Mouse (Mus musculus): ENCODE results near the gene Ogfod2. TPM values are rescaled to one million over a fixed set of nuclear protein-coding genes. Genes with fewer than 3 reads are reported as not detected.

The Ogfod2 gene
- total RNA-seq, 4 experiments from 2014 or later = 51.2 to 59.3 (median 55.6) TPM

DNA sequence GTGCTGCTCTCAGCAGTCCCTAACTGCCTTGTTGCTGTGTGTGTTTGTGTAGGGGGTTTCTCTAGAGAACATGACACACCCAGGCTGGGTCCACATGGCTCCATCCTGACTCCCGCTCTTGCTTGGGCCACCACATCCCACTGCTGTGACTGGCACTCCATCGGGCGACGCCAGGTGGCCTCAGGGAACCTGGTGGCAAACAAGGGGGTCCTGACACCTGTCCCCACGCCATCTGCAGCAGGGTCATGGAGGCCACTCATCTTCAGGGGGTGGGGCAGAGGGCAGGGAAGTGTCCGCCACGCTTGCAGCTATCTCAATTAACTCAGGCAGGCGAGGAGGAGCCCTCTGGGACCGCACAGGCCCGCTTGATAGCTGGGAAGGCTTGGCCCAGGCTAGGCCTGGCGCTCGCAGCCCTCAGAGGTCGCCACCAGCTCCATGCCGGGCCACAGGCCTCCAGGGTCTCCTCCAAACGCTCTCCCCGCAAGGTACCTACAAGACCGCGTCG, 17.0 kb upstream of the Ogfod2 start:
- no peak for DNase-seq

GRCm38 (mm10) chr5:124095596-124096232, 16.4 kb upstream of the Ogfod2 start, which contains the start of gene Abcb9:
TSS of gene Abcb9 (minus strand) at chr5:124095798.
- DNase-seq = peak; percentile 98

- DNase-seq = no peak
These were observed 13.2 kb upstream of the Ogfod2 start for GRCm38 (mm10) chr5:124098923-124099322.

DNA sequence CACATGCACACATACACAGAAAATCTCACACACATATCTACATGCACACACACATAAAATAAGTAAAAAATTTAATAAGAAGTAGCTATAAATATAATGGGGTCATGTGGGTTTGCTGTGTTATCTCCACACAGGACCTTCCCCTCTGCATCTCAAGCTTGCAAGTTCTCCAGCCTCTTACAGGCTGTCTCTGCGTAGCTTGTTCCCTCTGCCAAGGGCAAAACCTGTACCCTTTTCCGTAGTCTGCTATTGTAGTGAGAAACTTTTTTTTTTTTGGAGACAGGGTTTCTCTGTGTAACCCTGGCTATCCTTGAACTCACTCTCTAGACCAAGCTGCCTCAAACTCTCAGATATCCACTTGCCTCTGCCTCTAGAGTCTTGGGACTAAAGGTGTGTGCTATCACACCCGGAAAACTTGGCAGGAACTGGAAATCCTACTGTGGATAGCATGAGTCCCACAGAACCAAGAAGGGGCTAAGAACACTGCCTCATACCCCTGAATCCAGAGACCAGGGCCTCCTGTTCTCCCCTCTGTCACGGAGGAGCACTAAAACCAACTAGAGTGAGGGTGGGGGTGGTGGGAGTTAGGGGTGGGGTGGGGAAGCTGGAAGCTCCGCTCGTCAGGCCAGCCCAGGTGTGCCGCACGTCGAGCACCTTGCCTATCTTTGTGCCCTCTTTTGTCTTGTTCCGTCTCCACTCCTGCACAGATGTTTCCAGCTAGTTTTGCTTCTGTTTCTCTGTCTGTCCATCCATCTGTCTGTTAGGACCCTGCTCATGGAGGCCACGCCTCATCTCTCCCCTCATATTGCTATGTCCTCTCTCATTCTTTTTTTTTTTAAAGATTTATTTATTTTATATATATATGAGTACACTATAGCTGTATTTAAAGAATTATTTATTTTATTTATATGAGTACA, 11.7 kb upstream of the Ogfod2 start:
- DNase-seq = no peak

- no peak for DNase-seq
These were observed 9.8 kb upstream of the Ogfod2 start for GRCm38 (mm10) chr5:124102326-124102725.

DNA sequence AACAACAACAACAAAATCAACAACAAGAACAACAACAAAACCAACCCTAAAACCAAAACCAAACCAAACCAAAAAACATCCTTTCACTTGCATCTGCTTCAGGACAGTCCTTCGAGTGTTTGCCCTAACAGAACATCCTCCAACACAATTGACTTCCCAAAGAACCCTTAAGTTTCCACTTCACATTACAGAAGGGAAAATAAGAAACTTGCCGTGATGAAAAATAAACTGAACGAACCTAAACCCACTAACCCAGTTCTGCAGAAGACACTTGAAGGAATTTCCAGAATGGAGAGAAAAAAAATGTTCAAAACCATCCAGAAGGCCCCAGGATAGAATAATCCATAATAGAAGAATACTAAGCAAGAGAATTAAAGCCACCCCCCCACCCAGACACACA, 9.1 kb upstream of the Ogfod2 start:
- no peak for DNase-seq

DNA sequence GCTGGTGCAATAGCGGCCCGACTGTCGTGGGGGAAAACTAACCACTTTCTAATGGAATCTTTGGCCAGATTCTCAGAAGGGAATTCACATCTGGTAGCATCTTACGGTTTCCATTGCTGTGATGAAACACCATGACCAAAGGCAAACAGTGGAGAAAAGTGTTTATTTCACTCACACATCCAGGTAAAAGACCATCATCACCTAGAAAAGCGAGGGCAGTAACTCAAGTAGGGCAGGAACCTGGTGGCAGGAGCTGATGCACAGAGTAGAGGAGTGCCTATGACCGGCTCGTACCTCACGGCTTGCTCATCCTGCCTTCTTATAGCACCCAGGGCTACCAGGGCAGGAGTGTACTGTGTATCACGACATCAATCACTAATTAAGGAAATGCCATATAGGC, 8.5 kb upstream of the Ogfod2 start:
- DNase-seq = no peak

DNA sequence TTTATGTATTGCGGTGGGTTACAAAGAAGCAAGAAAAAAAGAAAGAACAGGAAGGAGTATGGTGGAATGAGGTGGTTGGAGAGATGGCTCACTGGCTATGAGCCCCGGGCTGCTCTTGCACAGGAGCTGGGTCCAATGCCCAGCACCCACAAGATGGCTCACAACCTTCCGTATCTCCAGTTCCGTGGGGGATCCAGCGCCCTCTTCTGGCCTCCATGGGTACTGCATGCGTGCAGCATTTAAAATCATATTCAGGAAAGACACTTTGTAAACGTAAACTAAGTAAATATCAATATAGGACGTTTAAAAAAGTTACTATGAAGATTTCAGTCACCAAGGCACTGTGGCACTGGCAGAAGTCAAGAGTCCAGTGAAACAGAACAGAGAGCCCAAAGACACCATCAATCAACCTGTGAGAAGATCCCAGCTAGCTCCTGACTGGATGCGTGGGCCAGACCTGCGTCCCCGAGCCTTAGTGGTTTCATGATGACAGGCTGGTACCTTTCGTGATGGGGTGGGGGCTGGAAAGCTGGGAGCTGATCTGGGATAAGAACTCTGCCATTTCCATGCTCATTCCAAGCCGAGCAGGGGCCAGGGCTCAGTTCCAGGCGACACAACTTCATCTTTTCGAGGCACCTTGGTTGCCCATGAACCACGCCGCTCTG, 888 bp upstream of the Ogfod2 start:
- no peak for DNase-seq

DNA sequence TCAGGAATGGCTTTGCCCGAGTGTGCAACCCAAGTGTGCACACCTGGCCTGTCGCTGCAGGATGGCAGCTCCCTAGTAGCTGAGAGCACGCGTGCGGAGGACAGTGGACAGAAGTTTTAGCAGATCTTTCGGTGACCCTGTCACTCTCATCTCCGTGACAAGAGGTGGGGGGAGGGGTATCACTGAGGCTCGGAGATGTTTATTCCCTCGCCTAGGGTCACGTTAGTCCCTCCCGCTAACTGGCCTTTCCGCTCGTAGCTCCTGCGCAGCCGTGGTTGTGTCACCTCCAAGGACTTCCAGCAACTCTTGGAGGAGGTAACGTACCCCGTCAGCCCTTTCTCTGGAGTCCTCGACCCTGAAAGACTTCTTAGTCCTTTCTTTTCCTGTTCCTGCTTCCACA, 434 bp downstream of the Ogfod2 start:
- peak; percentile 52 for DNase-seq

DNA sequence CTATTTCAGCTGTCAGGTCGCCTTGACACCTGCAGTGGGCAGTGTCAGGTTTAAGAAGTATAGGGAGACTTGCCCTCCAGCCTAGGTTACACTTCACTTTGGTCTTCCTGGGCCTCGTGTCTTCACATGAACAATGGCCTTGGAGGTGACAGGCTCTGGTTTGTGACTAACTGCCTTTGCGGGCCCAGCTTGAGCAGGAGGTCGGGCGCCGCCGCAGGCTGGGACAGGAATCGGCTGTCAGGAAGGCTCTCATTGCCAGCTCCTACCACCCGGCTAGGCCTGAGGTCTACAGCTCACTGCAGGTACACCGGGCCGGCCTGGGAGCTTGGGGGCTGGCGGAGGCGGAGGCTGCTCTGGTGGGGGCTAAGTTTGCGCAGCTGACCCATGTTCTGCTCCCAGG, 933 bp downstream of the Ogfod2 start:
- peak; percentile 77 for DNase-seq

DNA sequence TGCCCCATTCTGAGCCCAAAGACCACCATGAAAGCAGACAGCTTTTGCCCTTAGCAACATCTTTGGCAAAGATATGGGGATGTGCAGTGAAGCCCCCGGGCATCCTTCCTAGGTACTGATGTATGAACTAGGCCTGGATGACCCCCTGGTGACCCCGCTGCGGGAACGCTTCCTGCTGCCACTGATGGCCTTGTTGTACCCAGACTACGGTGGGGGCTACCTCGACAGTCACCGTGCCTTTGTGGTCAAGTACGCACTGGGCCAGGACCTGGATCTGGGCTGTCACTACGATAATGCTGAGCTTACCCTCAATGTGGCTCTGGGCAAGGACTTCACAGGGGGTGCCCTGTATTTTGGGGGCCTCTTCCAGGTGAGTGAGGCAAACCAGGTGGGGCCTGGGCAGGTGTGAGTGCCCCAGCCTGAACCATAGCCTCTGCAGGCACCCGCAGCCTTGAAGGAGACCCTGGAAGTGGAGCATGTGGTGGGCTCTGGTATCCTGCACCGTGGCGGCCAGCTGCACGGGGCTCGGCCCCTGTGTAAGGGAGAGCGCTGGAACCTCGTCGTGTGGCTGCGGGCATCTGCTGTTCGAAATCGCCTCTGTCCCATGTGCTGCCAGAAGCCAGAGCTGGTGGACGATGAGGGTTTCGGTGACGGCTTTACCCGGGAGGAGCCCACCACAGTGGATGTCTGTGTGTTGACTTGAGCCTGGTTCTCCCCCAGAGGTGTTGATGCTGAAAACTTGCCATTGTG, 2.4 kb downstream of the Ogfod2 start:
- DNase-seq = no peak

DNA sequence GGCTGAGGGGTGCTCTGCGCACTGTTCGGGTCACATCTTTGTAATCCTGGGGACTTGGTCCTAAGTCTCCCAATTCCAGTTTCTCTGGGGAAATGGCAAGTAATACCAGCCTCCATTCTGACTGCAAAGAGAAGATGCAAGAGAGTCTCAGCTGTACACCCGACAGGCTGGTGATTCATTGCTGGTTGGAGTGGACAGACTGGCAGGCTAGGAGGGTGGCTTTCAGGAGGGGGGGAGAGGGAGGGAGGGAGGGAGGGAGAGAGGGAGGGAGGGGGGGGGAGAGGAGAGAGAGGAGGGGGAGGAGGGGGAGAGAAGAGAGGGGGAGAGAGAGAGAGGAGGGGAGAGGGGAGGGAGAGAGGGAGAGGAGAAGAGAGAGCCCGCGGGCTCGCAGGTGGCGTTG, 3.4 kb downstream of the Ogfod2 start:
- DNase-seq = no peak

- DNase-seq = peak; percentile 62
These were observed 4.1 kb downstream of the Ogfod2 start, which contains the start of gene Arl6ip4 for GRCm38 (mm10) chr5:124115990-124116845. TSS of gene Arl6ip4 (plus strand) at chr5:124116089.

- DNase-seq = no peak
These were observed 7.1 kb downstream of the Ogfod2 start for GRCm38 (mm10) chr5:124119204-124119603.

GRCm38 (mm10) chr5:124122357-124122756, 10.3 kb downstream of the Ogfod2 start:
- no peak for DNase-seq

DNA sequence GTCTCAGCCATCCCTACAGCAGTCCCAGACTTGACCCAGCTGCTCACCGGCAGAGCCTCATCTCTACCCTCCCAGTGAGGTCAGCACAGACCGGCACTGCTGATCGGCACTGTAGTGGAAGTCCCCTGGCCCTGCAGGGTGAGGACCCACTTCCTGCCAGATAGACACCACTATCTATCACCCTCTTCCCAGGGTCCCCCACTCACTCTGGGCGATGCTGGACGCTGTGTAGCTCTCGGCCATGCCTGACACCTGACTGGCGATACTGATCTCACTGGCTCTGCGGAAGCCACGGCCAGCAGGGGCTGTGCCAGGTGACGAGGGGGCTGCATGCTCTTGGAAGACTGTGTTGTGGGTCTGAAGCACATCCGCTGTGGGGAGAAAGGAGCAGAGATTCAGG, 13.0 kb downstream of the Ogfod2 start:
- DNase-seq = no peak

- no peak for DNase-seq
These were observed 22.2 kb downstream of the Ogfod2 start for GRCm38 (mm10) chr5:124134261-124134660.

- DNase-seq = no peak
These were observed 26.0 kb downstream of the Ogfod2 start for GRCm38 (mm10) chr5:124138066-124138465.

DNA sequence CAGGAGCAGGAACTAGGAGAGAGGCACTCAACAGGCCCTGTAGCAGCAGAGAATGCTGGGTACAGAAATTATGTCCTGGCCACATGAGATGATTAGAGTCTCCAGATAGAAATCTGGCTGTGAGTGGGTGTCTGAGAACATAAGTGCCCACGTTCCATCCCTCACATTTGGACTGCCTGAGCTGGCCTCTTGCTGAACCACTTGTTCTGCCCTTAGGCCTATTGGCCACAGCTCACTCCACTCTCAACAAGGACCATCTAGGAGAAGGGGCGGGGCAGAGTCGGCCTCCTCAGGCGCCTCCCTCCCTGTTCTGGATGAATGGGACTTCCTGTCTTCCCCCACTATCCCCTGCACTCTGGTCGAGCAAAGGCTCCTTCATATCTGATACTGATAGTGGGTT, 36.9 kb downstream of the Ogfod2 start:
- DNase-seq = no peak

DNA sequence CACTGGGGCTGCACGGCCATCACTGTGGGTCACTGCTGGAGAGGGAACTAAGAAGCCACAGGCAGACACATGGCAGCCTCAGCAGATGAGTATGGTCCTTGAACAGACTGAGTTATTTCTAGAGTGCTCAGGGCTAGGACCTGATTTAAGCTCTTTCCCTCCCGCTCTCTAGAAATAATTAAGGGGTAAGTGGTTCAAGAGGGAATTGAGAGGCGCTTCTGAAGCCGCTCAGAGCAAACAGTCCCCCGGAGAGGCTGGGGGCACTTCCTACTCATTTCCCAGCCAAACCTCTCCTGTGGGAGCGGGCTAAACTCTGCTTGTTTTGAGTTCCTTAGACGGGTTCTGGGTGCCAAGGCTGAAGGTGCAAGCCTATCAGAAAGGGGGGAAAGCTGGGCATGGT, 38.8 kb downstream of the Ogfod2 start:
- DNase-seq = no peak

DNA sequence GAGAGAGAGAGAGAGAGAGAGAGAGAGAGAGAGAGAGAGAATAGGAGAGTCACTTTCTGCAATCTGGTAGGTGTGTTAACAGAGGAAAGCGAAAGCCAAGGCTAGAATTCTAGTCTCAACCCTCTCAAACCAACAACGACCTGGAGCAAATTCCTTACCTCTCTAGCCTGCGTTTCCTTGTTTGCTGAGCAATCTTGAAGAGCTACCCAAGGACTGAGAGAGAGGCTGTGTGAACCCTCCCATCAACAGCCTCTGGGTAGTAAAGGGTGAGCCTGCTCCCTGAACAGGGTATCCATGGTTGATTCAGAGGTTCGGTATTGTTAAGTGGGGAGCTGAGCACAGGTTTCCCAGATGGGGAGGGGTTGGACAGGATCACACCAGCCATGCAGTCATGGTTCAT, 40.6 kb downstream of the Ogfod2 start:
- DNase-seq = no peak

Measured in adrenal gland, adult 8-10 months (tissue).